Mouse (Mus musculus) common myeloid progenitor, adult 5-6 weeks (primary cell): ENCODE data around the gene Iqschfp. TPM values are rescaled to one million over a fixed set of nuclear protein-coding genes. Genes with fewer than 3 reads are reported as not detected.

Source experiments
- ATAC-seq: replicated peaks from 2 replicates; pipeline ENCODE4 v1.8.0; 2016; ENCODE audit warnings: low read depth, mild to moderate bottlenecking, moderate TSS enrichment, inconsistent platforms; ENCODE audit not compliant: poor library complexity, severe bottlenecking
- total RNA-seq: library from RNA; stranded (forward); fragments of 200-1000, 187-1606 nt; gene quantifications from 2 replicates; pipeline ENCODE4 v1.2.3, GENCODE M21; 2017

Iqschfp gene
- total RNA-seq, 1 experiment from 2014 or later, result not detected

GRCm38 (mm10) chr3:68608848-68609497, 716.9 kb downstream of the Iqschfp start:
- ATAC-seq, result no peak

DNA sequence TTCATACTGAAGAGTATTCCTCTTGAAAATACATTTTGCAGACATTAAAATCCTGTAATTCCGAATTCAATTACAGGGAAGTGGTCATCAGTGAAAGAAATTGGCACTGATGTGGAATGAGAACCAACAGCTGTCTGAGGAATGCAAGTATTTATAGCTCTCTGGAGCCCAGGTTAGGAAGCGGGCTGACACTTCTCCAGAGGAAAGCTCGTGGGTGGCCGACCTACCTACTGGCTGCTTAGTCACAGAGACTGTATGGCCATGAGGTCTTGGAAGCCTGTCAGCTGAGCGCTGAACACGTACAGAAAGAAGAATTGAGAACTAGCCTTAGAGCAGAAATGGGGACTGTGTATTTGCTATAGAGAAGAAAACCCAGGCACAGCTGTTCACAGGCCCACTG, 718.0 kb downstream of the Iqschfp start:
- ATAC-seq, result peak; percentile 42; the same call in 1 of the 2 replicates

DNA sequence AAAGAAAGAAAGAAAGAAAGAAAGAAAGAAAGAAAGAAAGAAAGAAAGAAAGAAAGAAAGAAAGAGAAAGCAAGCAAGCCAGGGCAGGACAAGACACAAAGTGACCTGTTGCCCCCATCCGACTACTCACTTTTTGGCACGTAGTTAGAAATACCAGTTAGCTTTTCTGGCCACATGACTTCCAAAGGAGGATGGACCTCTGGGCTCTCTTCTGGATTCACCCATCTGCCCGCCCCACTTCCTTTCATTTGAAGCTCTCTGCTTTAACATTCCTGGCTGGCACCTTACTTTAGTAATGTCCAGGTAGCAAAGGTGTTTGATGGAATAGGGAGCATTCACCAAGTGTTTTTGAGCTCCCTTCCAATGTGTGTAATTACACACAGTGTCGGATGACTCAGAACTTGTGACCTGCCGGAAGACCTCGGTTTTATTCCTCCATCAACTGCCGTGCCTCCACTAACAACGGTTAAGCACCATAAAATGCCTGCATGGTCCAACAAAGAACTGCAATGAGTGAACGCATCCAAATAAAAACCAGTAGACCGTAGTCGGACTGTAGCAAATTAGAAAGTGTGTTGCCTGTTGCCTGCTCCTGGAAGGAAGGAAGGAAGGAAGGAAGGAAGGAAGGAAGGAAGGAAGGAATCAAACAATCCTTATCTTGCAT, 718.7 kb downstream of the Iqschfp start:
- no peak for ATAC-seq

- ATAC-seq, result peak; percentile 80
Measured at GRCm38 (mm10) chr3:68615042-68615810, 723.2 kb downstream of the Iqschfp start.

DNA sequence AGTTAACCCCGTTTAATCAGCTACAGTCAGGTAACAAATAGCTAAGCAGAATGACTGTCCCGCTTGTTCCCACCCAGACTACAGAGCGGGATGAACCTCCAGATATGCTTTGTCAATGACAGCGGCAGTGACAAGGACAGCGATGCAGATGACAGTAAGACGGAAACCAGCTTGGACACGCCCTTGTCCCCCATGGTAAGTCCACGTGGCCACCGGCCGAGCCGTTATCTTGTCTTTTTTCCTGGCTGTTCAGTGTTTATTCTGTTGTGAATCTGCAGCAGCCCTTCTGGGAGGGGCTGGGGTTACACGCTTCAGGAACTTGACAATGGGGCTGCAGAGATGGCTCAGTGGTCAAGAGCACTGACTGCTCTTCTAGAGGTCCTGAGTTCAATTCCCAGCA, 724.3 kb downstream of the Iqschfp start:
- ATAC-seq, result peak; percentile 30; the same call in 1 of the 2 replicates

- ATAC-seq, result no peak
Measured at GRCm38 (mm10) chr3:68617708-68618107, 725.7 kb downstream of the Iqschfp start.

GRCm38 (mm10) chr3:68619097-68619496, 727.1 kb downstream of the Iqschfp start:
- no peak for ATAC-seq

DNA sequence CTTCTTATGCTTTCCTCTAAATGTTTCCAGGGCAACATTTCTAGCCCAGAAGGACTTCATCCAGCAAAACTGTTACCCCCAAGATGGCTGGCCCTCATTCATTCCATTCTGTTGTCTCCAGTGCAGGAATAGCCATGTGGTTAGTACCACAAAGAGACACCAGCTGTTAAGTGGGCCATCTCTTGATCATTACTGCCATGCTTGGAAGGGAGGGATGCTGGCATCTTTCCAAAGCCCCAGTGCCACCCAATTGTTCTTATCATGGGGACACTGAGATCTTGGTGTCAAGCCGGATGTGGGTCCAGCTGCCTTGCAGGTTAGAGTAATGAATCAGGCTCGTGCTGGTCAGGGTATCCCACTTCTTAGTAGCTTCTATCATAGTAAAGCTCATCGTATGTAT, 729.9 kb downstream of the Iqschfp start:
- no peak for ATAC-seq

GRCm38 (mm10) chr3:68623036-68623435, 731.0 kb downstream of the Iqschfp start:
- no peak for ATAC-seq

DNA sequence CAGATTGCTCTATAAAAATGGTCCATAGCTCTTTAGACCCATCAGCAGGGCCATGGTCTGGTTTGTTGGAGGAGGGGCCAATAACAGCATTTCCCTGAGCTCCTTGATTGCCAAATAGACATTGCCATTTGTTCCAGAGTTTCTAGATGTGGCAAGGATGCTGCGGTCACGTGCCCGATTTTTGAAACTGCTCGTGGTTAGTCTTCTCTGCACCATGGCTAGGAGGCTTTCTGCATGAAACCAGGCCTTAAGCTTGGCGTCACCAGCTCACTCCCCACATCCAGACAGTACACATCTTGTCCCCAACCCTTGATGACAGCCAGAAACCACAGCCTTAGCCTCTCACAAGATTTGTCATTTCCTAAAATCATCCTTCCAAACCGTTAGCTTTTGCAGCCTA, 732.4 kb downstream of the Iqschfp start:
- ATAC-seq, result peak; percentile 90

GRCm38 (mm10) chr3:68630261-68630660, 738.2 kb downstream of the Iqschfp start:
- no peak for ATAC-seq

DNA sequence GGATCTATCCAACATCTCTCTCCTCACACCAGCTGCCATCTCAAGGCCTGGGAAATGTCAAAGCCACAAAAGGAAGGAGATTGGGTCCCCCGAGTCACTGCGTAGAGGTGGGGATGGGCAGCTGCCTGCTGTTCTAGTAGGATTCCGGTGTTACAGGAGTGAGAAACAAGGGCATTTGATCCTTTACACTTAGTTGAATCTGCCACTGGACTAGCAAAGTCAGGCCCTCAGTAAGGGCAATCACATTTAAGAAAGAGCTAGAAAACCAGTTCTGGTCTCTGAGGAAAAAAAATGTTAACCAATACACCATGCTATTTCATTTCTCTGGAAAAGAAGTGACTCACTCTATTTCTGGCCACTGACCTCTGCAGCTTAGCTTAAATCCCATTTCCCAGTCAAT, 738.8 kb downstream of the Iqschfp start:
- no peak for ATAC-seq

DNA sequence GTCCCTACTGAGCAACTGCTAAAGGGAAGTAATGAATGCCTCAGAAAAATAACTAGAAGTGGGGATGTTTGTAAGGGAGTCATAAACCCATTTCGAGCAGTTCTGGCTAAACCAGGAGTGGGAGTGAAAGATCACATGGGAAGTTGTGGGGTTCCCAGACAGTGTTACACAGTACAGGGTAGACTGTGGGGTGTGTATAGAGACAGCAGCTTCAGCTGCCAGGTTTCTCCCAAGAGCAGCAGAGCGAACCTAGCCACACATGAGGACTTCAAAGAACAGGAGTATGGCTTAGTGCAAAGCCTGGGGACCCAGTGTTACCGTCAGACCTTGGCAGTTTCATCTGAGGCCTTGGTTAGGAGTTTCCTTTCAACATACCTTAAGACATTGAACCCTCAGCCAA, 740.7 kb downstream of the Iqschfp start:
- no peak for ATAC-seq

DNA sequence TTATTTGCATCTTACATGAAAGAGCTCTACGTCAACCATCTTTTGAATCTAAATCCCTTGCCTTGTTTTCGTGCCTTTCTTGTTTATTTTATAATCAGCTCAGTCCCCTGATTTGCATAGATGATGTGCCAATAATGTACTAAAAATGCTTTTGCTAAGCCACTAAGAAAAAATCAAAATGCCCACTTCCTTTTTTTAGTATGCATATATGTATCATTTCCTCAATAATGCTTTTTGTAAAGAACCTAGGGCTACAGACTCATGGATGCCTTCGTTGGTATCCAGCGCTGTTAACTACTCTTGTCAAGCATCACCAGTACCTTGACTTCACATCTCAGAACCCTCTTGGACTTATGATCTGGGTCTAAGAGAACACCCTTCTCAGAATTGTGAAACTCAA, 741.5 kb downstream of the Iqschfp start:
- peak; percentile 64 for ATAC-seq

DNA sequence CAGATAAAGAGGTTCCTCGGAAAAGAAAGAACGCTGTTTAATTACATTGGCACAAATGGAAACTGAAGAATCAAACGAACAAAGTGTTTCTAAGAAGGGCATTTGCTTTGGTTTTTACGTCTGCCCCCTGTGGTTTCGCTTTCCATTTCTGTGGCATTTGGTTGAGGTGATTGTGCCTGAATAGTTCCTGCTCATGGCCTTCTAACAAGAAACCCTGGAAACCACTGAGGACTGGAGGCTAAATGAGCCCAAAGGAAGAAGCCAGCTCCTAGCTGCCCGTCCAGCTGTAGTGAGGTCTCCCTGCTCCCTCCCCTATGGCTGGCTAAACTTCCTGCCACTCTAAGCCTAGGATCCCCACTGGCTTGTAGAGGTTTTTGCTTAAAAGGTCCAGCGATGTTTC, 745.9 kb downstream of the Iqschfp start:
- ATAC-seq, result peak; percentile 65

GRCm38 (mm10) chr3:68638703-68639102, 746.7 kb downstream of the Iqschfp start:
- ATAC-seq, result no peak

GRCm38 (mm10) chr3:68642935-68643334, 750.9 kb downstream of the Iqschfp start:
- ATAC-seq, result peak; percentile 30

GRCm38 (mm10) chr3:68646387-68647130, 754.5 kb downstream of the Iqschfp start:
- ATAC-seq, result peak; percentile 88

DNA sequence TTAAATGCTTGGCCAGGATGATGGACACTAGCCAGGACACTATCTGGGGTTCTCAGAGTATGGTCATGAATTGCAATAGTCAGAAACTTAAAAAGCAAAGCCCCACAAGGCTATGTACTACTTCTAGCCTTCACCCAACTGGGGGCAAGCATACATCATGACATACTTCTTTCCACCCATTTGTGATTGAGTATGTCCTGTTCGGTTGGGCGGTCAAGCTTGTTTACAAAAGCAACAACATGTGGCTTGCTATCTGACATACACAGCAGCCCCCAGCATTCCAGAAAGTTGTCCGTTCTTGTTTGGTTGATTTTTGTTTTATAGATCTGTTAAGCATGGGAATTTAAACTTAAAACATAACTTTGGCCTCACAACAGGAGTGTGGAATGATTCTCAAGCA, 755.2 kb downstream of the Iqschfp start:
- ATAC-seq, result no peak

- no peak for ATAC-seq
Measured at GRCm38 (mm10) chr3:68650251-68650650, 758.2 kb downstream of the Iqschfp start.
